Mouse (Mus musculus) ES-Bruce4 (cell line): ENCODE results near the gene Nfasc.

Experiments
- CTCF ChIP-seq: IDR thresholded peaks from one replicate; pipeline ENCODE4 v1.8.1; 2011; ENCODE audit warnings: low read depth, low read length
- EP300 ChIP-seq: IDR thresholded peaks from 2 replicates; pipeline ENCODE4 v1.6.1; 2011; ENCODE audit warnings: low read depth, low read length; ENCODE audit not compliant: insufficient read depth
- POLR2A ChIP-seq: IDR thresholded peaks from one replicate; pipeline ENCODE4 v1.8.1; 2011; ENCODE audit warnings: low read length; ENCODE audit not compliant: insufficient read depth

- no peak for TF ChIP-seq POLR2A
- no peak for TF ChIP-seq CTCF
- TF ChIP-seq EP300: no peak
These were observed 62.7 kb downstream of the Nfasc start for GRCm38 (mm10) chr1:132678935-132679334.
